Mouse (Mus musculus): ENCODE results near the gene Mtnr1b. TPM values are rescaled to one million over a fixed set of nuclear protein-coding genes. Genes with fewer than 3 reads are reported as not detected.

Mtnr1b gene
- polyA plus RNA-seq, 1 experiment = not detected

- no peak for TF ChIP-seq CTCF (conservative IDR thresholded peaks at IDR 0.05; ENCODE audit: insufficient read depth, insufficient read length, low read depth, low read length)
- H3K36me3 ChIP-seq (ENCODE audit: control insufficient read depth, insufficient read depth, low read length) = no peaks in the 10 kb centered on the region
- no peaks in the 10 kb centered on the region for H3K4me1 ChIP-seq (ENCODE audit: control insufficient read depth, insufficient read depth, low read length)
- no peak overlapping the region for H3K4me3 ChIP-seq (ENCODE audit: insufficient read depth, low read depth, low read length)
- H3K27me3 ChIP-seq (replicated peaks; ENCODE audit: control insufficient read depth, insufficient read depth, low read length) = no peaks in the 10 kb centered on the region
- H3K27ac ChIP-seq (ENCODE audit: insufficient read depth, low read depth, low read length) = no peak overlapping the region
- 83% methylated on average over 1 of the region's 1 CpGs for WGBS
- DNase-seq = no peak
Observed at GRCm38 (mm10) chr9:15774911-15775310, 99.4 kb downstream of the Mtnr1b start.

Other genes with a start within 250 kb of the Mtnr1b start
- 0.12 and 0.19 TPM in 2 replicates for gene Deup1, start 246.6 kb downstream of the Mtnr1b start, polyA plus RNA-seq (2012; rRNA removed)
- gene Slc36a4, start 164.8 kb downstream of the Mtnr1b start, polyA plus RNA-seq (2012; rRNA removed) = 4.9 and 6.1 TPM in 2 replicates